In the genomic region with DNA sequence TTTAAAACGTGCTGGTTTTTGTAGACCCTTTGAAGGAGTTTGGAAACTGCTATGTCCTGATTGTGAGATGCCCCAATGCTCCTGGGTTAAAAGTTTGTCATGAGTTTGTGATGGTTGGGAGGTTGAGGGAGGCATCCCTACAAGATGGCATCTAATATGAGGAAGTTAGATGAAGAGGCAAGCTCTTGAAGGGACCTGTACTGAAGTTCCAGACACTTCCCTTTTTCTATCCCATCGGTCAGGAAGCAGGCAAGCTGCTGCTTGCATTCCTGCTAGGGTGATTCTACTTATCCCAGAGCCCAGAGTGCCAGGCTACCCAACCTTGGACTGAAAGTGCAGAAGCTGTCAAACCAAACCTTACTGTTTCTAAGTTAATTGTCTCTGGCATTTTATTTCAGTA, we compare ENCODE assay signal across 24 mouse cellular contexts.
DNase-seq lines count a peak whose midpoint lies in the region; ATAC-seq and TF ChIP-seq lines count a peak whose summit lies in the region.
"Had no signal": no experiment of that assay in that cellular context is flagged by ENCODE, and none has a peak within 500 bp of the region (broad histone marks: within the 10 kb centered on the region; RNA-seq: fewer than 3 reads in every experiment).

No protein-coding gene starts in this region.

- no peaks in the 10 kb centered on the region for H3K79me2 ChIP-seq in MEL (ENCODE audit: control insufficient read depth, insufficient read depth, low read length, poor library complexity)

- no peak overlapping the region for H3K4me3 ChIP-seq in MEL (ENCODE audit: control insufficient read depth in 1 of 2, insufficient read depth in 1 of 2, low read depth in 2 of 2, low read length in 2 of 2)
- H3K4me3 ChIP-seq in forebrain, embryonic 16.5 days (replicated peaks; ENCODE audit: low read length), result no peak overlapping the region
- no peak overlapping the region for H3K4me3 ChIP-seq in neural tube, embryonic 15.5 days (replicated peaks)
- H3K4me3 ChIP-seq: embryonic facial prominence, embryonic 10.5 days; embryonic facial prominence, embryonic 12.5 days; forebrain, embryonic 13.5 days; forebrain, embryonic 15.5 days had no signal

- H3K9me3 ChIP-seq in MEL (replicated peaks; ENCODE audit: insufficient read depth, low read length), result no peaks in the 10 kb centered on the region
- no peaks in the 10 kb centered on the region for H3K9me3 ChIP-seq in forebrain, embryonic 16.5 days (ENCODE audit: control insufficient read depth, low read length)
- no peaks in the 10 kb centered on the region for H3K9me3 ChIP-seq in neural tube, embryonic 15.5 days (replicated peaks)
- H3K9me3 ChIP-seq: embryonic facial prominence, embryonic 10.5 days; embryonic facial prominence, embryonic 12.5 days; forebrain, embryonic 13.5 days; forebrain, embryonic 15.5 days had no signal

- no peak for TF ChIP-seq POLR2A in MEL (IDR thresholded peaks at IDR 0.05; ENCODE audit: control insufficient read depth in 1 of 2, insufficient read depth in 1 of 2, low read depth in 1 of 2, low read length in 2 of 2, poor library complexity in 1 of 2)

- ATAC-seq in common myeloid progenitor, adult 5-6 weeks (replicated peaks; ENCODE audit: low read depth, poor library complexity, severe bottlenecking), result peak; percentile 74
- ATAC-seq in megakaryocyte, adult 5-6 weeks (ENCODE audit: poor library complexity, severe bottlenecking), result peak; percentile 51
- no peak for ATAC-seq in forebrain, embryonic 16.5 days
- ATAC-seq in neural tube, embryonic 15.5 days (ENCODE audit: low FRiP score), result no peak
- ATAC-seq: activated CD4-positive, CD25-positive, alpha-beta regulatory T cell, adult 4 months; CD4-positive, CD25-positive, alpha-beta regulatory T cell, adult 4 months; forebrain, embryonic 13.5 days; forebrain, embryonic 15.5 days; Patski had no signal

- no peak for TF ChIP-seq EP300 in MEL (IDR thresholded peaks at IDR 0.05; ENCODE audit: low read depth in 1 of 2, low read length in 2 of 2)

- H3K36me3 ChIP-seq in MEL (ENCODE audit: control insufficient read depth in 1 of 2, insufficient read depth in 2 of 2, low read length in 2 of 2), result no peaks in the 10 kb centered on the region
- H3K36me3 ChIP-seq in forebrain, embryonic 16.5 days (ENCODE audit: control insufficient read depth, insufficient read depth), result no peaks in the 10 kb centered on the region
- H3K36me3 ChIP-seq in neural tube, embryonic 15.5 days, result no peaks in the 10 kb centered on the region
- H3K36me3 ChIP-seq: embryonic facial prominence, embryonic 10.5 days; embryonic facial prominence, embryonic 12.5 days; forebrain, embryonic 15.5 days; G1E had no signal

- no peak overlapping the region for H3K9ac ChIP-seq in MEL (ENCODE audit: control insufficient read depth, low read depth, low read length, poor library complexity, severe bottlenecking)
- H3K9ac ChIP-seq in forebrain, embryonic 16.5 days (replicated peaks; ENCODE audit: low read depth, low read length), result no peak overlapping the region
- no peak overlapping the region for H3K9ac ChIP-seq in neural tube, embryonic 15.5 days (replicated peaks)
- H3K9ac ChIP-seq: embryonic facial prominence, embryonic 12.5 days; forebrain, embryonic 13.5 days; forebrain, embryonic 15.5 days had no signal

- no peak for TF ChIP-seq CTCF in MEL (IDR thresholded peaks at IDR 0.05 in 2 of 3, conservative IDR thresholded peaks at IDR 0.05 in 1 of 3; ENCODE audit: control insufficient read depth in 1 of 3, insufficient read depth in 1 of 3, low read depth in 2 of 3, low read length in 3 of 3, poor library complexity in 1 of 3, severe bottlenecking in 1 of 3)

- no peaks in the 10 kb centered on the region for H3K27me3 ChIP-seq in MEL (ENCODE audit: control insufficient read depth in 1 of 2, insufficient read depth in 2 of 2, low read length in 2 of 2)
- no peaks in the 10 kb centered on the region for H3K27me3 ChIP-seq in forebrain, embryonic 16.5 days (replicated peaks; ENCODE audit: control insufficient read depth, insufficient read depth, low read length)
- H3K27me3 ChIP-seq in neural tube, embryonic 15.5 days (replicated peaks), result no peaks in the 10 kb centered on the region
- H3K27me3 ChIP-seq: CH12.LX; embryonic facial prominence, embryonic 12.5 days; forebrain, embryonic 13.5 days; forebrain, embryonic 15.5 days; Patski had no signal

- TF ChIP-seq RAD21 in MEL (IDR thresholded peaks at IDR 0.05; ENCODE audit: low read depth, low read length), result no peak

- H3K4me2 ChIP-seq in forebrain, embryonic 16.5 days (ENCODE audit: low read length), result no peak overlapping the region
- no peak overlapping the region for H3K4me2 ChIP-seq in neural tube, embryonic 15.5 days
- H3K4me2 ChIP-seq: embryonic facial prominence, embryonic 12.5 days; forebrain, embryonic 13.5 days; forebrain, embryonic 15.5 days had no signal

- H3K4me1 ChIP-seq in MEL (ENCODE audit: control insufficient read depth in 1 of 2, insufficient read depth in 2 of 2, low read length in 2 of 2), result no peaks in the 10 kb centered on the region
- H3K4me1 ChIP-seq in forebrain, embryonic 16.5 days (replicated peaks; ENCODE audit: control insufficient read depth, insufficient read depth, low read length), result no peaks in the 10 kb centered on the region
- H3K4me1 ChIP-seq in neural tube, embryonic 15.5 days, result no peaks in the 10 kb centered on the region
- H3K4me1 ChIP-seq: embryonic facial prominence, embryonic 10.5 days; embryonic facial prominence, embryonic 12.5 days; forebrain, embryonic 13.5 days; forebrain, embryonic 15.5 days had no signal

- WGBS in forebrain, embryonic 16.5 days, result 72% methylated on average over 2 of the region's 2 CpGs
- WGBS in neural tube, embryonic 15.5 days, result 79% methylated on average over 2 of the region's 2 CpGs

- H3K27ac ChIP-seq in MEL (ENCODE audit: control insufficient read depth, low read depth, low read length), result no peak overlapping the region
- H3K27ac ChIP-seq in forebrain, embryonic 16.5 days (ENCODE audit: low read length), result no peak overlapping the region
- no peak overlapping the region for H3K27ac ChIP-seq in neural tube, embryonic 15.5 days (replicated peaks)
- H3K27ac ChIP-seq: embryonic facial prominence, embryonic 10.5 days; embryonic facial prominence, embryonic 12.5 days; forebrain, embryonic 13.5 days; forebrain, embryonic 15.5 days had no signal

- peak; percentile 13 for DNase-seq in MEL (ENCODE audit: low read depth, low spot score)
- no peak for DNase-seq in urinary bladder, adult 2 months (ENCODE audit: low spot score)
- DNase-seq: adrenal gland, adult 8-10 months; adrenal gland, postnatal 14 days; adrenal gland, postnatal 36 days; B cell, adult 2 months; cerebellum, adult 11-12 months; cerebellum, adult 2 months; cerebellum, adult 9-11 months; cerebellum, postnatal 14 days; cerebellum, postnatal 36 days had no signal

TF ChIP-seq in MEL, 35 proteins besides CTCF, POLR2A, EP300 and RAD21:
- TF ChIP-seq ZC3H11A (IDR thresholded peaks at IDR 0.05; ENCODE audit: low read depth, low read length) (no peak), MAZ (IDR thresholded peaks at IDR 0.05; ENCODE audit: low read depth, low read length) (no peak), MYC (IDR thresholded peaks at IDR 0.05; ENCODE audit: low read depth, low read length) (no peak), SIN3A (IDR thresholded peaks at IDR 0.05; ENCODE audit: low read length) (no peak), MXI1 (IDR thresholded peaks at IDR 0.05; ENCODE audit: low read depth, low read length) (no peak)

Comparison
In these comparisons a context has a peak if more than half of its experiments do, and no peak if none do; other contexts are left out.
1. ATAC-seq: peak in common myeloid progenitor, adult 5-6 weeks (single experiment) and megakaryocyte, adult 5-6 weeks (single experiment); none in forebrain, embryonic 16.5 days (single experiment) and neural tube, embryonic 15.5 days (single experiment).